9 mouse cellular contexts compared by ENCODE assay signal in genomic region chr14:97586962-97587361, GRCm38 (mm10).
DNase-seq lines count a peak whose midpoint lies in the region; ATAC-seq and TF ChIP-seq lines count a peak whose summit lies in the region.
"Had no signal": no experiment of that assay in that cellular context is flagged by ENCODE, and none has a peak within 500 bp of the region (broad histone marks: within the 10 kb centered on the region; RNA-seq: fewer than 3 reads in every experiment).

No protein-coding gene starts in this region.

- no peak overlapping the region for H3K4me2 ChIP-seq in hindbrain, embryonic 11.5 days (replicated peaks; ENCODE audit: low read depth, low read length)
- H3K4me2 ChIP-seq in midbrain, embryonic 11.5 days = no peak overlapping the region

- no peak for TF ChIP-seq POLR2A in heart, adult 2 months (IDR thresholded peaks at IDR 0.05; ENCODE audit: insufficient read depth, low read depth, low read length)

- H3K79me2 ChIP-seq in heart, adult 2 months (replicated peaks; ENCODE audit: control insufficient read depth, insufficient read depth, low read length) = no peaks in the 10 kb centered on the region

- no peak overlapping the region for H3K9ac ChIP-seq in heart, adult 2 months (ENCODE audit: low read depth, low read length)
- no peak overlapping the region for H3K9ac ChIP-seq in hindbrain, embryonic 11.5 days (ENCODE audit: low read depth, low read length)
- H3K9ac ChIP-seq in midbrain, embryonic 11.5 days (ENCODE audit: low read length) = no peak overlapping the region

- DNase-seq in heart, adult 2 months = no peak
- DNase-seq in heart, adult 18-20 months = no peak
- peak; percentile 8 for DNase-seq in brain, adult 2 months (ENCODE audit: low read depth, low spot score)
- DNase-seq in hindbrain, embryonic 11.5 days (ENCODE audit: low spot score) = peak; percentile 33
- DNase-seq in midbrain, embryonic 11.5 days (ENCODE audit: low spot score, missing footprints) = peak; percentile 81
- no peak for DNase-seq in frontal cortex, postnatal 25 days (ENCODE audit: low spot score in 2 of 2)
- no peak for DNase-seq in testis, postnatal 14 days (ENCODE audit: low spot score)
- DNase-seq: adrenal gland, adult 8-10 months had no signal

- H3K4me1 ChIP-seq in heart, adult 2 months (ENCODE audit: control insufficient read depth, insufficient read depth, low read length) = peaks cover 2% of the 10 kb centered on the region
- H3K4me1 ChIP-seq in hindbrain, embryonic 11.5 days (replicated peaks; ENCODE audit: control insufficient read depth, insufficient read depth, low read length) = peaks cover 3% of the 10 kb centered on the region; the same call in 1 of the 2 replicates
- peaks cover 5% of the 10 kb centered on the region for H3K4me1 ChIP-seq in midbrain, embryonic 11.5 days (ENCODE audit: control insufficient read depth, insufficient read depth, low read length)

- TF ChIP-seq CTCF in heart, adult 2 months (IDR thresholded peaks at IDR 0.05) = peak; percentile 66

- H3K27ac ChIP-seq in heart, adult 2 months = no peak overlapping the region; the same call in 1 of the 2 replicates
- no peak overlapping the region for H3K27ac ChIP-seq in hindbrain, embryonic 11.5 days (ENCODE audit: low read depth, low read length)
- no peak overlapping the region for H3K27ac ChIP-seq in midbrain, embryonic 11.5 days (ENCODE audit: low read depth, low read length)

- peak; percentile 74; the same call in 1 of the 2 replicates for ATAC-seq in hindbrain, embryonic 11.5 days (ENCODE audit: low FRiP score)
- peak; percentile 86 for ATAC-seq in midbrain, embryonic 11.5 days (ENCODE audit: low FRiP score)
- no peak for ATAC-seq in activated CD4-positive, CD25-positive, alpha-beta regulatory T cell, adult 4 months

- no peak overlapping the region for H3K4me3 ChIP-seq in heart, adult 2 months
- no peak overlapping the region for H3K4me3 ChIP-seq in hindbrain, embryonic 11.5 days (ENCODE audit: low read depth, low read length)
- H3K4me3 ChIP-seq in midbrain, embryonic 11.5 days (ENCODE audit: low read depth, low read length) = no peak overlapping the region

- TF ChIP-seq EP300 in heart, adult 2 months (IDR thresholded peaks at IDR 0.05; ENCODE audit: insufficient read depth, low read depth, low read length) = no peak

- no peaks in the 10 kb centered on the region for H3K36me3 ChIP-seq in heart, adult 2 months (ENCODE audit: control insufficient read depth, insufficient read depth, low read length)
- H3K36me3 ChIP-seq in hindbrain, embryonic 11.5 days (ENCODE audit: control insufficient read depth, insufficient read depth, low read length) = no peaks in the 10 kb centered on the region
- no peaks in the 10 kb centered on the region for H3K36me3 ChIP-seq in midbrain, embryonic 11.5 days (ENCODE audit: control insufficient read depth, insufficient read depth, low read length)

- H3K27me3 ChIP-seq in heart, adult 2 months (ENCODE audit: control insufficient read depth, insufficient read depth, low read length) = no peaks in the 10 kb centered on the region
- no peaks in the 10 kb centered on the region for H3K27me3 ChIP-seq in hindbrain, embryonic 11.5 days (ENCODE audit: control insufficient read depth, insufficient read depth, low read length)
- no peaks in the 10 kb centered on the region for H3K27me3 ChIP-seq in midbrain, embryonic 11.5 days (ENCODE audit: control insufficient read depth, insufficient read depth, low read length)

- 15% methylated on average over 4 of the region's 4 CpGs for WGBS in heart, adult 2 months
- WGBS in hindbrain, embryonic 11.5 days = 19% methylated on average over 4 of the region's 4 CpGs
- WGBS in midbrain, embryonic 11.5 days = 20% methylated on average over 4 of the region's 4 CpGs

- intact Hi-C loops in heart, adult 2 months (cut with DNase I) = loop anchor here (5.0 kb wide), 1 partner anchor 580 kb away; the partner anchor contains the start of gene Dach1

- no peaks in the 10 kb centered on the region for H3K9me3 ChIP-seq in hindbrain, embryonic 11.5 days (ENCODE audit: control insufficient read depth, low read length)
- H3K9me3 ChIP-seq in midbrain, embryonic 11.5 days (ENCODE audit: control insufficient read depth, low read length) = no peaks in the 10 kb centered on the region

Comparison
In these comparisons a context has a peak if more than half of its experiments do, and no peak if none do; other contexts are left out.
1. DNase-seq: peak in brain, adult 2 months (single experiment), hindbrain, embryonic 11.5 days (single experiment) and midbrain, embryonic 11.5 days (single experiment); none in heart, adult 2 months (0 of 2), heart, adult 18-20 months (0 of 2), frontal cortex, postnatal 25 days (0 of 2) and testis, postnatal 14 days (single experiment).